Mouse (Mus musculus) CD4-positive helper T cell, adult 2 months (primary cell): Measurements from ENCODE around the gene Zbtb48.
A peak's percentile ranks its signal among the peaks of the same experiment; 100 is the strongest.

ENCODE experiments used
- DNase-seq: peaks from one replicate; pipeline ENCODE4 v3.0.0-alpha.2; 2012; ENCODE audit warnings: low read depth, missing footprints, low spot score

Zbtb48 gene

DNA sequence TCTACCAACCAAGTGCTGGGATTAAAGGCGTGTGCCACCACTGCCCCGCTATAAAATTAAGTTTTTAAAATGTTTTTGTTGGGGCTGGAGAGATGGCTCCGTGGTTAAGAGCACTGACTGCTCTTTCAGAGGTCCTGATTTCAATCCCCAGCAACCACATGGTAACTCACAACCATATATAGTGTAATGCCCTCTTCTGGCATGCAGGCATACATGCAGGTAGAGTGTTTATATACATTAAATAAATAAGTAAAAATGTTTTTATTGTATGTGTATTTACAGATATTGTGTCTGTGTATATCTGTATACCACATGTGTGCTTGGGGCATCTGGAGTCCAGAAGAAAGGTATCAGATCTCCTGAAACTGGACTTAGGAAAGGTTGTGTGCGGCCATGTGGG lies 26.1 kb downstream of the Zbtb48 start:
- DNase-seq: no peak

- DNase-seq: no peak
These were observed 26.6 kb downstream of the Zbtb48 start for GRCm38 (mm10) chr4:152000906-152001305.

DNA sequence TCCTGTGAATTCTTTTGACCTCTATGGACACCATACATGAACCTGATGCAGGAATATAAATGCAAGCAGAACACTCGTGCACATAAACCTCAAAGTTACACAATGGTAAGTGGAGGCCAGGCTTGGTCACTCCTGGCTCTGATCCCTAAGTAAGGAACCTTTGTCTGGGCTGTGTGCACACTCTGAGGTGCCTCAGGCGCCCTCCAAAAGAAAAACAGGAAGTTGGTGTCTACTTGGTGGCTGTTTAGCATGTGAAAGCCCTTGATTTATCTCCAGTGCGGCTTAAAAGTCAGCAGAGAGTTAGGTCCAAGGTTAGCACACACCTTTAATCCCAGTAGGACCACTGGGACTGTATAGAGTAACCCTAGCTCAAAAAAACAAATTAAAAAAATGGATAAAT lies 28.0 kb downstream of the Zbtb48 start:
- DNase-seq: no peak

DNA sequence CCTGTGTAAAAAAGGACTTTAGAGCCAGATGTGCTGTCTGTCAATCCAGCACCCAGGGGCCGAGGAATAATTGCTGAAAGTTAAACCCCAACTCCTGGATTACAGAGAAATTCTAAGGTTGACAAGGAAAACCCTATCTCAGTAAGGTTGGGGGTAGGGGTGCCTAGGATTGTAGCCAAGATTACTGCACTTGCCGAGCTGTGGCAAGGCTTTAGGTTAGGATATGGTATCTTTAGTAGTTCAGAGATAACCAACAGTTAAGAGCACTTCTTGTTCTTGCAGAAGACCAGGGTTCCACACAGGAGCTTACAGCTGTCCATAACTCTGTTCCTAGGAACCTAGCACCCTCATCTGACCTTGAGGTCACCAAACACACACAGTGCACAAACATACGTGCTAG lies 29.8 kb downstream of the Zbtb48 start:
- DNase-seq: no peak

DNA sequence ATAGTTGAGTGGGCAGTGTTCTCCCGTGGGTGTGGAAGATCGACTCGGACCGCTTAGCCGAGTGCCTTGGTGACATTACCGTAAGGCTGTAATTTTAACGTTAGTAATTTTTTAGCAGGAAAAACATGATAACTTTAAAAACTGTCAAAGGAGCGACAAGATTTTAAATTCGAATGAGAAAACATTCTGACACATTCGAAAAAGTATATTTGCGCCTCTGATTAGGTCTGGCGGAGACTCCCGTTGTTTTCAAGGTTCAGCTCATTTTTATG lies 30.6 kb downstream of the Zbtb48 start:
- DNase-seq: no peak

GRCm38 (mm10) chr4:151996173-151996950 lies 31.1 kb downstream of the Zbtb48 start, which contains the start of gene Phf13:
TSS of gene Phf13 (minus strand) at chr4:151996258.
- peak; percentile 99 for DNase-seq

- peak; percentile 35 for DNase-seq
These were observed 31.9 kb downstream of the Zbtb48 start for GRCm38 (mm10) chr4:151995371-151996172.

DNA sequence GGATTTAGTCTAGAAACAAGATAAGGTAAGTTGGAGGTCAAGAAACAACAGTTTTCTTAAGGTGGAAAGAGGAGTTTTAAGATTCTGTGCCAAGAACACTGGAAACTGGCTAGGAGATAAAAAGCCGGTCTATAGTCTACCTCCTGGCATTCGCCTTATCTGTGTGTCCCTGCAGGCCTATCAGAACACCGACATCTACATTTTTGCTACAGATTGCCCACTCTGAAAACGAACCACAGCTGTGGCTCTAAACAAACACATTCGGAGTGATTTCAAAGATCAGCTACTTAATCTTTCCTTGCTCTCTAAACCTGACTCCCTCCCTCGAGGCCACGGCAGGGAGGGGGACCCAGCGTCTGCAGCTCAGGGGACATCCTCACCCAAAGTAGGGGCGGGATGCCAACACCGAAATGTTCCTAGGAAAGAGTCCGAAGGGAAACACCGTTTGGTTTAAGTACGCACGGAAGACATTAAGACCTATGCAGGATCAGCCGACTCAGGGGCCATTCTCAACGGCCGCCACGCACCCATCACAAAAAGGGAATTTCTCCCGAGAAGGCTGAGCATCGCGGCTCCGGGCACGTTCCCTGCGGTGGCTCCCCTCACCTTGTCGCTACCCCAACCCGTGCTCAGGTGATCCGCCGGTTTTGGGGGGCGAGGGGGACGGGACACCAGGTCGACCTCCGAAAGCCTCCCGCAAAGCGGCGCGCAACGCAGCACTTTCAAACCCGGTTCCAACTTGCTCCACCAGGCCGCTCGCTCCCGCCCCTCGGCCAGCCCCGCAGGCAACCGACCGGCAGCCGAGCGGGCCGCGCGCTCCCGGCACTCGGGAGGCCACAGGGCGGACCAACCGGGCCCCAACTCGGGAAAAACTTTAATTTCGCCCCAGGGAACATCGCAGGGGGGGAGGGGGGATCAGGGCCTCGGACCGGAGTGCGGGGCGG lies 33.0 kb downstream of the Zbtb48 start:
- DNase-seq: peak; percentile 46

- DNase-seq: no peak
These were observed 34.4 kb downstream of the Zbtb48 start for GRCm38 (mm10) chr4:151993035-151993434.

- no peak for DNase-seq
These were observed 35.4 kb downstream of the Zbtb48 start for GRCm38 (mm10) chr4:151992091-151992490.

DNA sequence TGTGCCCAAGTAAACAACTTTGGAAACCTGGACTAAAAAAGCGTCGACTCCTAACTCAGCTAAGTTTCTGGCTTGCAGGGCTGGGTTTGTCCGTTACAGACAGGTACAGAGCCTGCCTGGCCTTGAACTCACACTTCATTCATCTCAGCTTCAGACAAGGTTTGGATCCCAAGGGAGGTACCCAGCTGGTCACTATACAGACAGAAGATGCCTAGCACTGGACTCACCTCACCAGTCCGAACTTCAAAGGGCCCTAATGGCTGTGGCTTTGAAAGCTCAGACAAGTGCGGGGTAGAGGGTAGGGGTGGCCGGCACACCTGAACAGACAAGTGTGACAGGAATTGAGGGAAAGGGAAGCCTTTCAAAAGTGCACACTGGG lies 38.4 kb downstream of the Zbtb48 start:
- peak; percentile 40 for DNase-seq

DNA sequence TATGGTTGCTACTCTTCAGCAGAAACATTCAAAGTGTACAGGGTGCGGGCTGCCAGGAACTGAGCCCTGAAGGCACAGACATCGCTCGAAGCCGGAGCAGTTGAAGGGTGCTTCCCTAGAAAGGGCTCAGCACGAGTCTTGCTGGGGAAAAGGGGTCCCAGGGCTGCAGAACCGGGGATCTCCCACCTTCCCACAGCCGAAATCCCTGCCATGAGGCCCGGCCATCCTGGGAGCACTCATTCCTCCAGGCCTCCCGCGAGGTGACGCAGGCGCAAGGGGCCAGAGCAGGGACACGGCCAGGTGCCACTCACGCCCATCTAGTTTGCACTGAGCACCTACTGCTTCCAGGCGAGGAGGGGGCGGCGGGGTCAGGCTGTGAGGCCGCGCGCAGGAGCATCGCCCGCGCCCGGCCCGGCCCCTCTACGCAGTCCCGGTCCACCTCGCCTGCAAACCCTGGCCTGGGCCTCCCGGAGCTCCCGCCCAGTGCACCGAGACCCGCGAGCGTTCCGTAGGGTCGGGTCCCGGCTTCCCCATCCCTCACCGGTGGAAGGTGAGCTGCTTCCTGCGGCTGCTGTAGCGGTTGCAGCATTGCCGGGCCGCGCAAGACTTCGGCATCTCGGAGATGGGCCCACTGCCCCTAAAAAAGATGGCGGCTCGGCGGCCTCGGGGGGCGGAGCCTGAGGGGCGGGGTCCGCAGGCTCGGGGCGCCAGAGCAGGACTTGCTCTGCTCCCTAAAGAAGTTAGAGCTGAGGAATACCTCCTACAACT lies 38.9 kb downstream of the Zbtb48 start, which contains the start of gene Thap3:
Gene Thap3, minus strand, starts transcription at position 656 of the 768 bp plus-strand sequence.
- peak; percentile 85 for DNase-seq

- no peak for DNase-seq
These were observed 39.5 kb downstream of the Zbtb48 start for GRCm38 (mm10) chr4:151988014-151988341.

- DNase-seq: no peak
These were observed 40.8 kb downstream of the Zbtb48 start for GRCm38 (mm10) chr4:151986650-151987049.

- peak; percentile 83 for DNase-seq
These were observed 41.6 kb downstream of the Zbtb48 start for GRCm38 (mm10) chr4:151985886-151986285.

DNA sequence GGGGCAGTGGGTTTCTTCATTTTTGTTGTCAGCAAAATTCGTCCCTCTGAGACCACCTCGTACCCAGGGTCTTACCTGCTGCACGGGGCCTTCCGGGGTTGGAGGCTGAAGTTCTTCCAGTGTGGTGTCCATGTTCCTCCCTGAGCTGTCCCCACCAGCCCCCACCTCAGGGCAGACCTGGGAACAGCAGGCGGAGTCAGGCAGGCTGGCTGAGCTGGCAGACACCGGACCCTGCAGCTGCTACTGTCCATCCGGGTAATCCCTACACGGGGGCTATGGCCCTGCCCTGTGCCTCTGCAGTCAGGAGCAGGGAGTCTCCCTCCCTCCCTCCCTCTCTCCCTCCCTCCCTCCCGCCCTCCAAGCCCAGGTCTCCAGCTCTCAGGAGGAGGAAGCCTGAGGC lies 43.9 kb downstream of the Zbtb48 start:
- DNase-seq: no peak

DNA sequence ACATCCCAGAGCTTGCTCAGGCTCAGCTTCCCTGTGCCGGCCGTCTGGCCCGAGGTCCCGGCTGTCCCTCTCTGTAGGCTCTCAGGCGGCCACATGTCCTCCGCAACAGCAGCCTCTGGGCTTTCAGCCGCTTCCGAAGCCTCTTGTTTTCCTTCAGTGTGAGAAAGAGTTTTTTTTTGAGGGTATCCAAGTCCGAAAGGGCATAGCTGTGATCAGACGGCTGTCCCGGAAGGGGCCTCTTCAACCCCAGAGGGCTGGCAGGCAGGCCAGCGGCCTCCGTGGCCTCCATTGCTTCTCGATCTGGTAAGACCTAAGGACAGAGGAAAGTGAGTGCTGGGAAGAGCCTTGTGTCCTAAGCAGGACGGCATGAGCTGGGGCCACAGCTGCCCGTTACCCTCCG lies 44.4 kb downstream of the Zbtb48 start:
- no peak for DNase-seq

DNA sequence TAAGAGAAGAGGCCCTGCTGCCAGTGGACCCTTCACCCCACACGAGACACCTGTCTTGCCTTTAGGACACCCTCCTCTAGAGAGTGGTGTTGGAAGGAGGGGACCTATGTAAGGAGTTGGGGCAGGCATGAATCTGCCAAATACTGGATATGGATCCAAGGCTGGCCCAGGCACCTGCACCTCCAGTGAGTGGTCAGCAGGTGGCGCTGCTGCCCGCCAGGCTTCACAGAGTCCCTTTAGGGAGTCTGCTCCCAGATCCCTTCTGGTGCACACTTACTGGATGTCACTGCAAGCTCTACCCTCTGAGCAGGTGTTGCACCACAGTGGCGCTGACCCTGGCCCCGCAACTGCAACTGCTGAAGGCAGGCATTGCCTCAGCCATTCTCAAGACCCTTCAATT lies 46.1 kb downstream of the Zbtb48 start:
- peak; percentile 78 for DNase-seq

DNA sequence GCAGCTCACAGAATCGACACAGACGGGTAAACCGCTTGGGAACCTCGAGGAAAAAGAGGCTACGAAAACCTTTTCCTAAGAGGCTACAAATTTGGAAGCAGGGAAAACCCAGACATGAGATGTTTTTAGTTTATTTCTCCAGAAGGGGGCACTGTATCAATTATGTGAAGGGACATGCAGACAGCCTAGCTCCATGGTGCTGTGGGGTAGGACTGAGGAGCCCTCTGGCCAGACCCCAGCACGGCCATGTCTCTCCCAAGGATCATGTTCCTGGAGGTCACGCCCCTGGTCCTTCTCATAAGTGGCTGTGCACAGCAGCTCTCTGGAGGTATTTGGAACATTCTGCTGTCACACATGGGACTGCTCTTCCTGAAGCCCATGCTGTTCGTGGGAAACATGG lies 46.8 kb downstream of the Zbtb48 start:
- no peak for DNase-seq

- peak; percentile 72 for DNase-seq
These were observed 49.7 kb downstream of the Zbtb48 start for GRCm38 (mm10) chr4:151977748-151978147.

GRCm38 (mm10) chr4:151975441-151975840 lies 52.0 kb downstream of the Zbtb48 start:
- DNase-seq: no peak
